Mouse (Mus musculus) heart, adult 2 months (tissue): Measurements from ENCODE around the gene Tpsg1.

Source experiments
- CTCF ChIP-seq: fragments of 200-600 bp; IDR thresholded peaks from 2 replicates; pipeline ENCODE4 v1.8.1; 2022; ENCODE audit warnings: antibody characterized with exemption, mild to moderate bottlenecking, moderate library complexity
- EP300 ChIP-seq: fragments of 200-500 bp; IDR thresholded peaks from 2 replicates; pipeline ENCODE4 v1.6.1; 2011; ENCODE audit warnings: low read depth, low read length, control low read depth; ENCODE audit not compliant: insufficient read depth
- POLR2A ChIP-seq: fragments of 200-500 bp; IDR thresholded peaks from 2 replicates; pipeline ENCODE4 v1.6.1; 2011; ENCODE audit warnings: mild to moderate bottlenecking, low read depth, low read length, control low read depth; ENCODE audit not compliant: insufficient read depth

DNA sequence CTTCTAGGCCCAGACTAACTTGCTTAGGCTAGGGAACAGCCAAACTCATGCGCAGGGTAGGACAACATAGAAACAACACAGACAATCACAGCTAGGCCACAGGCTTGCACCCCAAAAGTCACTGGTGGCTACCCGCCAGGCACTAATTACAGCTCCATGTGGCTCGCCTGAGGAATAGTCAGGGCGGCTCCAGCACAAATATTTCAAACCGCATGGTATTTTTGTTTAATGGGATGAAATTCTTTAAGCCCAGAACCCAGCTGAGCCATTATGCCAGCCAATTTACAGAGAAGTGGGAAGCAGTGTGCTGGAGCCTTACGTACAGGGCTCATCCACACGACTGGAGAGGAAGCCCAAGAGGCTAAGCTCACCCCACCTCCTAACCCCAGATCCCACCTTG is 40.5 kb downstream of the Tpsg1 start:
- no peak for TF ChIP-seq CTCF
- TF ChIP-seq POLR2A = no peak
- TF ChIP-seq EP300 = no peak
